Mouse (Mus musculus): ENCODE data around the gene Tmem169. TPM values are rescaled to one million over a fixed set of nuclear protein-coding genes. Genes with fewer than 3 reads are reported as not detected.

Gene Tmem169
- total and polyA plus RNA-seq, 3 experiments = 0.33 TPM; not detected in 2

DNA sequence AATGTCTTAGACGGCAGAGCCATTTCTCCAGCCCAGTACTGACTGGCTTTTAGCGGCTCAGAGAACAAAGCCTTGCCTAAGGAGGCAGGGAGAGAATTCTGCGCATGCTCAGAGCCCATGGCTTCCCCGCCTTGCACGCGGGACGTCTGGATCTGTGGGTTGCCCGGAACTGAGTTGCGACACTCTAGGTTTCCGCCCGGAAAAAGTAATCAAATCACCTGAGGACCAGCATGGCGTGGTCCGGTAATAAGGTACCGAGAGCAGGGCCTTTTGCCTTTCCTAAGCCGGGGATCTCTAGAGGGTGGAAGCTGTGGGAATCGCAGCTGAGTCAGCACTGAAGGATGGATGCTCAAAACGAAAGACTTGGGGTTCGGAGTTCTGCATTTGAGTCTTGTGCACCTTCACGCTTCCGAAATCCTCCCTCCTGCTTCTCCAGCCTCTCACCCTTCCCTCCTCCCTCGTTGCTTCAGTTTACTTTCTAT lies 23.2 kb downstream of the Tmem169 start, which contains the start of gene Xrcc5:
Xrcc5 (plus strand) TSS at position 105 of the 482 bp plus-strand sequence.
- no peaks in the 10 kb centered on the region for H3K9me3 ChIP-seq (replicated peaks)
- DNase-seq (ENCODE audit: low spot score) = peak; percentile 86

DNA sequence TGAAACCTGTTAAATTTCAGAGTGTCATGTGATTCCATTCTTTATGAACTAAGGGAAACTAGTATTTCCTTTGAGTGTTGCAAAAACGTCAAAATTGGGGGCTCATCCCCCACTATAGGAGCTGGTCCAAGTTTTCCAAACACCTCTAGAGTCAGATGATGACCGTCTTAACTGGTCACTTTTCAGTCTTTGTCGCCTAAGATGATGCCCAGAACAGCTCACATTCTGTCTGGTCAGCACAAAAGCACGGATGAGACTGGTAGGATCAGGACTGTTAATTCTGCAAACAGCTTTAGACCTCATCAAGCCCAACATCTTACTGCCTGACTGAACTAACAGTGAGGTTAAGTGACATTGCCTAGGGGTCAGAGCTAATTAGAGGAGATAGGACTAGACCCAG lies 24.8 kb downstream of the Tmem169 start:
- ATAC-seq (ENCODE audit: extremely low read depth, insufficient number of reproducible peaks, low FRiP score, poor library complexity, severe bottlenecking) = no peak
- Histone ChIP-seq H3K36me3 (replicated peaks) (peaks cover 43% of the 10 kb centered on the region), H3K9me3 (replicated peaks) (no peaks in the 10 kb centered on the region), H3K4me1 (ENCODE audit: insufficient read depth, low read depth, low read length) (peaks cover 31% of the 10 kb centered on the region), H3K27me3 (ENCODE audit: insufficient read depth, low read length) (no peaks in the 10 kb centered on the region), H3K4me3 (ENCODE audit: low read depth, low read length) (no peak overlapping the region)
- DNase-seq (ENCODE audit: low spot score) = no peak
- TF ChIP-seq POLR2AphosphoS5 (IDR thresholded peaks at IDR 0.05; ENCODE audit: insufficient replicate concordance, low read depth, low read length) (no peak), TAL1 (conservative IDR thresholded peaks at IDR 0.05; ENCODE audit: low read depth, low read length) (no peak), CTCF (IDR thresholded peaks at IDR 0.05; ENCODE audit: low read depth, low read length) (no peak), GATA1 (IDR thresholded peaks at IDR 0.05; ENCODE audit: borderline replicate concordance, low read length) (no peak), GATA2 (IDR thresholded peaks at IDR 0.05; ENCODE audit: borderline replicate concordance, low read depth, low read length) (no peak)

More for the DNA sequence above, 23.2 kb downstream of the Tmem169 start, which contains the start of gene Xrcc5:
- H3K4me1 ChIP-seq (ENCODE audit: insufficient read depth, low read depth, low read length) = peaks cover 27% of the 10 kb centered on the region
- peaks cover 30% of the 10 kb centered on the region for H3K36me3 ChIP-seq (replicated peaks)
- no peaks in the 10 kb centered on the region for H3K27me3 ChIP-seq (ENCODE audit: insufficient read depth, low read length)
- ATAC-seq (ENCODE audit: extremely low read depth, insufficient number of reproducible peaks, low FRiP score, poor library complexity, severe bottlenecking) = peak; percentile 95
- H3K4me3 ChIP-seq (ENCODE audit: low read depth, low read length) = peak within 1 kb of the TSS; percentile 76
- no peak for TF ChIP-seq TAL1 (conservative IDR thresholded peaks at IDR 0.05; ENCODE audit: low read depth, low read length)
- no peak for TF ChIP-seq GATA1 (IDR thresholded peaks at IDR 0.05; ENCODE audit: borderline replicate concordance, low read length)
- no peak for TF ChIP-seq POLR2AphosphoS5 (IDR thresholded peaks at IDR 0.05; ENCODE audit: insufficient replicate concordance, low read depth, low read length)

DNA sequence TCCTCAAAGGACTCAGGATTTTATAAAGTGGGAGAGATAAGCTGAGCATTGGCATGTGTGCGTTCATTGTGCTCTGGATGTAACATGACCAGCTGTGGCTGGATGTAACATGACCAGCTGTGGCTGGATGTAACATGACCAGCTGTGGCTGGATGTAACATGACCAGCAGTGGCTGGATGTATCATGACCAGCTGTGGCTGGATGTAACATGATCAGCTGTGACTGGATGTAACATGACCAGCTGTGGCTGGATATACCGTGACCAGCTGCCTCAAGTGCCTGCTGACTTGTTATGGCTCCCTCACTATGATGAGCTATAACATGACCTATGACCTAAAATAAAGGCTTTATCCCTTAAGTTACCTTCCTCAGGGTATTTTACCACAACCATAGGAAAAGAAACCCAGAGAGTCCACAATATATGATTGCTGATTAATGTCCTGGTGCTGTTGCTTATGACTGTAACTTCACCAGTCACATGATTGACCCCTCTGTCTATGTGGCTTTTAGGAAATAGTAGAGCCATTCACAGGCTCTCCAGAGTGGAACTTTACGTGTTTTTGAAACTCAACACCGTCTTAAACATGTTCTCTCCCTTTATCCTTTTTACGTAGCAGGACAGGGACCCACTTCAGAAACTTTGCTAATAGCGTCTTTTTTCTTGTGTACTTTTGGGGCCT lies 25.7 kb downstream of the Tmem169 start:
- no peaks in the 10 kb centered on the region for H3K27me3 ChIP-seq (ENCODE audit: insufficient read depth, low read length)
- peaks cover 53% of the 10 kb centered on the region for H3K36me3 ChIP-seq (replicated peaks)
- no peak overlapping the region for H3K4me3 ChIP-seq (ENCODE audit: low read depth, low read length)
- TF ChIP-seq GATA1 (IDR thresholded peaks at IDR 0.05; ENCODE audit: borderline replicate concordance, low read length) = no peak
- no peak for TF ChIP-seq CTCF (IDR thresholded peaks at IDR 0.05; ENCODE audit: low read depth, low read length)
- TF ChIP-seq TAL1 (conservative IDR thresholded peaks at IDR 0.05; ENCODE audit: low read depth, low read length) = no peak
- no peak for TF ChIP-seq GATA2 (IDR thresholded peaks at IDR 0.05; ENCODE audit: borderline replicate concordance, low read depth, low read length)
- no peak for TF ChIP-seq POLR2AphosphoS5 (IDR thresholded peaks at IDR 0.05; ENCODE audit: insufficient replicate concordance, low read depth, low read length)
- no peak for ATAC-seq (ENCODE audit: extremely low read depth, insufficient number of reproducible peaks, low FRiP score, poor library complexity, severe bottlenecking)
- no peaks in the 10 kb centered on the region for H3K9me3 ChIP-seq (replicated peaks)
- H3K4me1 ChIP-seq (ENCODE audit: insufficient read depth, low read depth, low read length) = peaks cover 31% of the 10 kb centered on the region
- DNase-seq (ENCODE audit: low spot score) = no peak

DNA sequence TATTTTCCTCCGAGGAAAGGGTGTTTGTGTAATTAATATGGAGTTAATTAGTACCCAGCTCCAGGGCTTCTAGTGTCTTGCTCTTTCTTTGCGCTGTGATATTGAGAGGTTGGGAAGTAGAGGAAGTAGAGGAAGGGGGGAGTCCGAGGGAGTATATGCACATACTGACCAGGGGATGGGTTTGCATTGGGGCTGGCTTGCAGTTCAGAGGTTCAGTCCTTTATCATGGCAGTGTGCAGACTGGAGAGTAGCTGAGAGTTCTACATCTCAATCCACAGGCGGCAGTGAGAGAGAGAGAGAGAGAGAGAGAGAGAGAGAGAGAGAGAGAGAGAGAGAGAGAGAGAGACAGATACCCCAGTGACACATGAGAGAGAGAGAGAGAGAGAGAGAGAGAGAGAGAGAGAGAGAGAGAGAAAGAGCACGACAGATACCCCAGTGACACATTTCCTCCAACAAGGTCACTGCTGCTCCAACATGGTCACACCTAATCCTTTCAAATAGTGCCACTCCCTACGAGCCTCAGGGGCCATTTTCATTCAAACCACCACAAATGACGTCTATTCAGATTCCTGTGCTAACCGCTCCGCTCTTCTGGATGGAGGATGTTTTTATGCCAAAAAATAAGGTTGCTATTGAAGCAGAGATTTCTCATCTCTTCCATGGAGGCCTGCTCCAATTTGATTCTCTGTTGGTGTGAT lies 28.7 kb downstream of the Tmem169 start:
- H3K9me3 ChIP-seq (replicated peaks) = no peaks in the 10 kb centered on the region
- peaks cover 22% of the 10 kb centered on the region for H3K4me1 ChIP-seq (ENCODE audit: insufficient read depth, low read depth, low read length)
- H3K36me3 ChIP-seq (replicated peaks) = peaks cover 80% of the 10 kb centered on the region
- ATAC-seq (ENCODE audit: extremely low read depth, insufficient number of reproducible peaks, low FRiP score, poor library complexity, severe bottlenecking) = no peak
- no peak for DNase-seq (ENCODE audit: low spot score)
- TF ChIP-seq CTCF (IDR thresholded peaks at IDR 0.05; ENCODE audit: low read depth, low read length) (no peak), POLR2AphosphoS5 (IDR thresholded peaks at IDR 0.05; ENCODE audit: insufficient replicate concordance, low read depth, low read length) (no peak), GATA2 (IDR thresholded peaks at IDR 0.05; ENCODE audit: borderline replicate concordance, low read depth, low read length) (no peak), TAL1 (conservative IDR thresholded peaks at IDR 0.05; ENCODE audit: low read depth, low read length) (no peak), GATA1 (IDR thresholded peaks at IDR 0.05; ENCODE audit: borderline replicate concordance, low read length) (no peak)
- H3K27me3 ChIP-seq (ENCODE audit: insufficient read depth, low read length) = no peaks in the 10 kb centered on the region
- H3K4me3 ChIP-seq (ENCODE audit: low read depth, low read length) = no peak overlapping the region

- H3K9me3 ChIP-seq (replicated peaks) = no peaks in the 10 kb centered on the region
- no peaks in the 10 kb centered on the region for H3K27me3 ChIP-seq (ENCODE audit: insufficient read depth, low read length)
- peak; percentile 42 for DNase-seq (ENCODE audit: low spot score)
- TF ChIP-seq CTCF (IDR thresholded peaks at IDR 0.05; ENCODE audit: low read depth, low read length) (peak; percentile 47; the same call in 1 of the 2 replicates), POLR2AphosphoS5 (IDR thresholded peaks at IDR 0.05; ENCODE audit: insufficient replicate concordance, low read depth, low read length) (no peak)
- peaks cover 87% of the 10 kb centered on the region for H3K36me3 ChIP-seq (replicated peaks)
- no peak overlapping the region for H3K4me3 ChIP-seq (ENCODE audit: low read depth, low read length)
- H3K4me1 ChIP-seq (ENCODE audit: insufficient read depth, low read depth, low read length) = peaks cover 16% of the 10 kb centered on the region
- ATAC-seq (ENCODE audit: extremely low read depth, insufficient number of reproducible peaks, low FRiP score, poor library complexity, severe bottlenecking) = no peak
Observed at GRCm38 (mm10) chr1:72313399-72314039, 29.4 kb downstream of the Tmem169 start.

- Histone ChIP-seq H3K27me3 (ENCODE audit: insufficient read depth, low read length) (no peaks in the 10 kb centered on the region), H3K4me1 (ENCODE audit: insufficient read depth, low read depth, low read length) (peaks cover 5% of the 10 kb centered on the region; the same call in 1 of the 2 replicates), H3K9me3 (replicated peaks) (no peaks in the 10 kb centered on the region), H3K36me3 (replicated peaks) (peaks cover 93% of the 10 kb centered on the region), H3K4me3 (ENCODE audit: low read depth, low read length) (no peak overlapping the region)
- ATAC-seq (ENCODE audit: extremely low read depth, insufficient number of reproducible peaks, low FRiP score, poor library complexity, severe bottlenecking) = no peak
- no peak for DNase-seq (ENCODE audit: low spot score)
- TF ChIP-seq TAL1 (conservative IDR thresholded peaks at IDR 0.05; ENCODE audit: low read depth, low read length) (no peak), GATA2 (IDR thresholded peaks at IDR 0.05; ENCODE audit: borderline replicate concordance, low read depth, low read length) (no peak), CTCF (IDR thresholded peaks at IDR 0.05; ENCODE audit: low read depth, low read length) (no peak), GATA1 (IDR thresholded peaks at IDR 0.05; ENCODE audit: borderline replicate concordance, low read length) (no peak), POLR2AphosphoS5 (IDR thresholded peaks at IDR 0.05; ENCODE audit: insufficient replicate concordance, low read depth, low read length) (no peak)
Observed at GRCm38 (mm10) chr1:72315447-72315846, 31.3 kb downstream of the Tmem169 start.

Measured in G1E (cell line).